Mouse (Mus musculus): ENCODE data around the gene Gna14. TPM values are rescaled to one million over a fixed set of nuclear protein-coding genes. Genes with fewer than 3 reads are reported as not detected.

Gene Gna14
- total RNA-seq, 4 experiments from 2014 or later: 0.97 to 2.8 (median 1.1) TPM

GRCm38 (mm10) chr19:16585379-16585778 lies 149.8 kb downstream of the Gna14 start:
- DNase-seq (ENCODE audit: low spot score in 2 of 2): no peak

GRCm38 (mm10) chr19:16593256-16593974 lies 157.9 kb downstream of the Gna14 start:
- DNase-seq (ENCODE audit: low spot score in 2 of 2): no peak

GRCm38 (mm10) chr19:16593975-16594317 lies 158.4 kb downstream of the Gna14 start:
- DNase-seq (ENCODE audit: low spot score in 2 of 2): no peak

GRCm38 (mm10) chr19:16597216-16597615 lies 161.7 kb downstream of the Gna14 start:
- DNase-seq (ENCODE audit: low spot score in 2 of 2): no peak

- DNase-seq (ENCODE audit: low spot score in 2 of 2): no peak
Observed at GRCm38 (mm10) chr19:16598653-16599297, 163.2 kb downstream of the Gna14 start.

GRCm38 (mm10) chr19:16599298-16599970 lies 163.9 kb downstream of the Gna14 start:
- peak; percentile 28 to 46 for DNase-seq (ENCODE audit: low spot score in 2 of 2)

- no peak for DNase-seq (ENCODE audit: low spot score in 2 of 2)
Observed at GRCm38 (mm10) chr19:16602026-16602425, 166.5 kb downstream of the Gna14 start.

- no peak for DNase-seq (ENCODE audit: low spot score in 2 of 2)
Observed at GRCm38 (mm10) chr19:16607634-16608033, 172.1 kb downstream of the Gna14 start.

GRCm38 (mm10) chr19:16623154-16623553 lies 187.6 kb downstream of the Gna14 start:
- DNase-seq (ENCODE audit: low spot score in 2 of 2): no peak

GRCm38 (mm10) chr19:16624994-16625393 lies 189.4 kb downstream of the Gna14 start:
- DNase-seq (ENCODE audit: low spot score in 2 of 2): no peak

GRCm38 (mm10) chr19:16625610-16626395 lies 190.2 kb downstream of the Gna14 start:
- no peak for DNase-seq (ENCODE audit: low spot score in 2 of 2)
